Mouse (Mus musculus): ENCODE data around the gene Hscb. TPM values are rescaled to one million over a fixed set of nuclear protein-coding genes. Genes with fewer than 3 reads are reported as not detected.

The Hscb gene
- polyA plus RNA-seq (2012; rRNA removed), result 12.3 and 21.2 TPM in 2 replicates

DNA sequence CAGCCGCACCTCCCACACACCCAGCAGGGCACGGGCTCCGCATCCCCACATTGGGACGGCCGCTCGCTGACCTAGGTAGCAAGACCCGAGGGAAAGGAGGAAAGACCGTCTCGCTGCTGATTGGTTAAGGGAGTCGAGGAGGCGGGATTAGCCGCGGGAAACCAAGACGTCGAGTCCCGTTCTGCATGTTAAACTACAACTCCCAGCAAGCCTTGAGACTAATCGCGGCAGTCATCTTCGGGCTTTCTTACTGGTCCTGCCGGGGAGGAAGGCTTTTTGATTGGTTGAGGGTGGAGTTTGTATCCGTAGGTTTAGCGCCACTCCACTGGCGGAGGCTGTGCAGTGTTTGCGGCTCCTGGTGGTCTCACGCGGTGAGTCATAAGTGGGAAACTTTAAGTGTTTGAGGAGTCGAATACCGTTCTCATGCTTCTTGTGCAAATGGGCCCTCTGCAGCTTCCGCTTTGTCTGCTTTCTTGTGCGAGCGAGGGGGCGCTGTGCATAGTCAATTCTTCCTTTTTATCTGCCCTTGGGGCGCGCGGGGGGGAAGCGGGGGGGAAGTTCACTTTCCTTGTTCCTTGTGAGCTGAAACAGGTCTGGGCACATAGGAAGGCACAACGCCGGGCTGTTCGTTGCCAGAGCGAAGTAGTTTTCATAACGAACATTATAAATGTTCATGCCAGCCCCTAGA is at the start of gene Hscb, which contains the start of gene Chek2:
Hscb (minus strand) TSS at position 100 of the 688 bp plus-strand sequence.
Chek2 (plus strand) TSS at position 302 of the 688 bp plus-strand sequence.

DNA sequence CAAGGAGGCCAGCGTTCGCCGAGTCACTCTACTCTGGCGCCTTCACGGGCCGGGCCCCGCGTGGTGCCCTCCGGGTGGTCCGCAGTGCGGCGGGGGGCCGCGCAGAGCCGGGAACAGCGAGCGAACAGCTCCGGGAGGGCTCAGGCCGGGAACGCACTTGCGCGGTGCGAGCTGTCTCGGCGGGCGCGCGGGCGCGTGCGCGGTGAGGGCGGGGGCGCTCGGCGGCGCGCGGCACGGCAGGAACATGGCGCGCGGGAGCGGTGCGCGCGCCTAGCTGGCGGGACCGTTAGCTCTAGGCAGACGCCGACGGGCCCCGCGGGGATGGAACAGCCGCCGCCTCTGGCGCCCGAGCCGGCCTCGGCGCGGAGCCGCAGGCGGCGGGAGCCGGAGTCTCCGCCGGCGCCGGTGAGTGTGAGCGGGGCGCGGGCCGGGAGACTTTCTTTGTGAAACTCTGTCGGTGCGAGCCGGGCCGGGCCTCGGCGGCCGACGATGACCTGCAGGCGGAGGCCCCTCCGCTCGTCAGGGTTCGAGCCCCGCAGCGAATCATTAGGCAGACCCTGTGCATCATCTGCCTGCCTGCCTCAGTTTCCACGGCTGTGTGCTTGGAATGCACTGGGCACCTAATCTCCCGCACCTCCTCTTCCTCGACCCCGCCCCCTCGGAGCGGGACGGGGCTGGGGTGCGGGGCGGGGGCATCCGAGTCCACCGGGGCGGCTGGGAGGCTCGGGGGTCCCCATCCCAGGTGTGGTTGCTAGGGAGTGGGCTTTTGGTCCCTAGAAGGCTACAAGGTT is 40.2 kb upstream of the Hscb start, which contains the start of gene Ttc28:
Ttc28 (plus strand) TSS at position 220 of the 791 bp plus-strand sequence.

DNA sequence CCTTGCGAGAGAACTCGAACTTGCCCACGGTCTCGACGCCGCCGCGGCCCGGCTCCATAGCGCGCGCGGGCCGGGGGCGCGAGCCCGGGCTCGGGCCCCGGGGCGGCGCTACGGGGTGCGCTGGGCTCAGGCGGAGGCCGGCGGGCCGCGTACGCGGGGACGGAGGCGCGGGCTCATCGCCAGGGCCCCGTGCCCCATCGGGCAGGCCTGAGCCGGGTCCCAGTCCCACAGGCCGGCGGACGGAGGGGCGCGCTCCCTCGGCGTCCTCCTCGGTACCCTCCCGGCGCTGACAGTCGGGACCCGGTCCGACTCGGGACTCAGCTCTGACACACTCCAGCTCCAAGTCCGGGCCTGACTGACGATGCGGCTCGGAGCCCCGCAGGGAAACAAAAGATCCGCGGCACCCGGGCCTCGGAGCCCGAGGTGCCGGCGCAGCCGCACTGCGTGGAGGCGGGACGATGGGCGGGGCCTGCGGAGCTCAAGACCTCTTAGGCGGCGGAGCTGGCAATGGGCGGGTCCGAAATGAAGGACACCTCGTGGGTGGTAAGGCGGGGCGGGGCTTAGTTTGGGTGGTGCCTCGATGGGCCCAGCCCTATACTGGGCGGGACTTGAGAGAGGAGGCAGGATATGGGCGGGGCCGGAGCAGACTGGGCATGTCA is 29.8 kb downstream of the Hscb start, which contains the start of gene Ulk1:
Ulk1 (minus strand) TSS at position 431 of the 659 bp plus-strand sequence.

DNA sequence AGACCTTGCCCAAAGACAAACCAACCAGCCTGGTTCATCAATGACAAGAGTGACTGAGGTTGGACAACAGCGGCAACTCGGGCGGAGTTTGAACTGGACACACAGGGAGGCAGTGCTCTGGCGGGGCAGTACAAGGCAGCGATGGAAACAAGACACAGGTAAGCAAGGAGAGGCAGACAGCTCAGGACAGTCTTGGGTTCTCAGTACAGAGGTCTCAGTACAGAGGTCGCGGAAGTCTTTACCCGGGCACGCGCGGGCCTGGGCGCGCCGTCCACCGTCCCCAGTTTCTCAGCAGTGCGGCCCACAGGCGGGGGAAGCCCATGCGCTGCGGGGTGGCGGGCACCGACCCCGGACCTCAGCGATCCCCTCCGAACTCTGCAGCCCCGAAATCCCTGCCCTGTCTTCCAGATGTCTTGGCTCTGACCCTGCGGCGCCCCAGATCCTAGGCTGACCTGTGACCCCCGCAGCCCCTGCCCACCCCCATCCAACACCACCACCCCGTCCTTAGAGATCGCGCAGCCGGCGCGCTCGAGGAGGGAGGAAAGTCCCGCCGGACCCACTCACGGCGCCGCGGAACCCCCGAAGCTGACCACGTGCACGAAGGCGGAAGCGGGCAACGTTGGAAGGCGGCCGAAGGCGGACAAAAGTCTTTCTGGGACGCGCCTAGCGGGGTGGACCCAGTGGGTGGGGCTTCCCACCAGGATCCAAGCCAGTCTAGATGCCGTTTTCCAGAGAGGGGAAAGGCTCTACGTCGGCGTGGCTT is 59.4 kb downstream of the Hscb start, which contains the start of gene Pus1:
Pus1 (minus strand) TSS at position 662 of the 763 bp plus-strand sequence.

Other genes with a start within 250 kb of the Hscb start
- 129 and 137 TPM in 2 replicates for gene Noc4l, start 186.4 kb downstream of the Hscb start, polyA plus RNA-seq (2012; rRNA removed)
- gene Ddx51, start 186.3 kb downstream of the Hscb start, polyA plus RNA-seq (2012; rRNA removed), result 30.5 and 35.3 TPM in 2 replicates
- 60.4 and 66.5 TPM in 2 replicates for gene Ep400, start 69.1 kb downstream of the Hscb start, polyA plus RNA-seq (2012; rRNA removed)
- gene Pus1, start 59.1 kb downstream of the Hscb start, polyA plus RNA-seq (2012; rRNA removed), result 31.1 and 34.9 TPM in 2 replicates
- 70.5 and 74.0 TPM in 2 replicates for gene Ulk1, start 29.7 kb downstream of the Hscb start, polyA plus RNA-seq (2012; rRNA removed)
- gene Chek2, start 202 bp upstream of the Hscb start, polyA plus RNA-seq (2012; rRNA removed), result 7.0 and 10.8 TPM in 2 replicates
- gene Ttc28, start 40.0 kb upstream of the Hscb start, polyA plus RNA-seq (2012; rRNA removed), result 19.5 and 22.0 TPM in 2 replicates